Mouse (Mus musculus) kidney, adult 10 weeks (tissue): ENCODE measurements around the gene Lrrd1. TPM values are rescaled to one million over a fixed set of nuclear protein-coding genes. Genes with fewer than 3 reads are reported as not detected.

Experiments
- polyA plus RNA-seq: library from polyadenylated mRNA; stranded (reverse); fragments of 350-450 nt; fragmentation: Illumina TruSeq; extraction: RNeasy Lipid Tissue Mini Kit (QIAGEN cat#74804); gene quantifications from one replicate; pipeline ENCODE4 v1.2.3, GENCODE M21; 2014; ENCODE audit warnings: low read depth, low replicate concordance

The Lrrd1 gene
- not detected for polyA plus RNA-seq

DNA sequence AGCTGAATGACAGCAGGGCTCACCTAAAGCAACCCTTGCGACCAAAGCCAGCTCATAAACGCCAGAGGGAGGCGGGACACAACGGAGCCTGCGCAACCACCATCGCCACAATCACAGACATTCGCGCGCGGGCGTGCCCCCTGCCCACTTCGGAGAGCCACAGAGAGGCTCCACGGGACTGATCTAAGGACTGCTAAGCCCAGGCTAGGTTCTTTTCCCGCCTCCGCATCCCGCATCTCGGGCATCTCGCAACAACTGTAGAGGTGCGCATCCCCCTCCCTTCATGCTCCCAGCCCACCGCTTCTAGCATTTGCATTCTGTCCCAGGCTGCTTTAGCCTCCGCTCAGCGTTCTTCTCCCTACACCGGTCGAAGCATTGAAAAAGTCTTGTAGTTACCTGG is at the start of gene Lrrd1:
Gene Lrrd1, plus strand, starts transcription at position 148 of the 400 bp plus-strand sequence.

DNA sequence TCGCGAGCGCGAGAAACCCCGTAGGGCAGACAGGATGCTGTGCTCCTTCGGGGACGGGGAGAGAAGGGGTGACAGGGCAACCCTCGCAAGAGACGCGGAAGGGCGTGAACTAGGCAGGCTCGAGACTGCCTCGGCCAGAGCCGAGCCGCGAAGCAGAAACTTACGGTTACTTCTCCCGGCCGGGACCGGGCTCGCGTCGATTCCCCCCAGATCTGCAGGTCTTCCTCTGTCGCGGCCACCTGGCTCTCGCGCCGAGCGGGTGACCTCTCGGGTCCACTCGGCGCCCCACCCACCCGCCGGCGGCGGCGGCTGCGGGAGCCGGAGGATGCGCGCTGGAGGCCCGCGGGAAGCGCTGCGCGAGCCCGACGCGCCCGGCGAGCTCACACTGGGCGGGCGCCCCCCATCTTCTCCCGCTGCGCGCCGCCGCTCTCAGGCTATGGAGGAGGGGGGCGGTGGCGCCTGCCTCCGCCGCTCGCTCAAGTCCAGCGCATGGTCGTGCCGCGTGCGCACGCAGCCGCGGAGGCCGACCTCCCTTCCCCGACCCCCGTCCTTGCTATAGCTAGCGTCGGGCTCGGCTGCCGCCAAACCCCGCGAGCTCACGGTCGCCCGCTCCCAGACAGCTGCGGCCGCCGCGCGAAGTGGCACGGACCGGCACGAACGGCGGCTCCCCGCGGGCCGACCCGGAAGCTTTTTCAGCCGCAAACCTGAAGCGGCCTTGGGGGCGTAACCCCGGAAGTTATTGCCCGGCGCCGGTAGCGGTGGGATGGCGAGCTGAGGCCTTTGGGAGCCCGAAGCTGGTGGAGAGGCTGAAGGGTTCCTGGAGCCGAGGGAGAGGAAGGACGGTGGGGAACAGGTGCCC is 42.3 kb upstream of the Lrrd1 start, which contains the start of the genes Ankib1 and Krit1:
Gene Ankib1, minus strand, starts transcription at position 493 of the 859 bp plus-strand sequence.
Gene Krit1, plus strand, starts transcription at position 752 of the 859 bp plus-strand sequence.

DNA sequence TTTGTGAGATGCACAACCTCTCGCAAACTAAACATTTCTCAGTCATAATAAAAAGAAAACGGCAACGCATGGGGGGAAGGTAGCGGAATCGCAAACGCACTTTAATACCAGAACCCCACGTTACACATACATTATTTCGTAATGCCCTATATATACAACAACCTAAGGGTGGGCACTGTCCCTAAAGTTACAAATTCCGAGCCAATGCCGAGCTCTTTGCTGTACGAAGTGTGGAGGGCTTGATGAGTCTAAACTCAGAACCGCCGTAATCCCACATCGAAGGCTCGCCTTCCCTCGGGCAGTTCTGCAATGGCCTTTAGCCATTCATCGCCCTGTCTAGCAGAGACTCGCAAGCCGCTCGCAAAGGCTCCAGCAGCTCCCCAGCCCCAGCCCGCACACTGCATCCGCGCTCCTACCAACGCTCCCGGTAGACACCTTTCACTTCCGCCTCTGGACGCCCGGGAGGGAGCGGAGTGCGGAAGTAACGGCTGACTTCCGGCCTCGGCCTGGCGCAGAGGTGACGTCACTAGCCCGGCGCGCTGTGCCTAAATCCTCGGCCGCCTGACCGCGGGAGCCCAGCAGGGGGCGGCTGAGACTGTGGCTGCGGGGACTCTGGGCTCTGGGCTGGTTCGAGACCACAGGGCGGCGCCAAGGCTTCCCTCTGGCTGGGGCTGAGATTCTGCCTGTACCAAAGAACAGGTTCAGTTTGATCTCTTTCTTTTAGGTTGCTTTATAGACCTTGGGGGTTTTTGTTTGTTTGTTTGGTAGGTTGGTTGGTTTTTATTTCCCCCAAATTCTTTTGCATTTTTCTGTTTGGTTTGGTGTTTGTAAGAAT is 48.7 kb downstream of the Lrrd1 start, which contains the start of gene Mterf1a:
Gene Mterf1a, minus strand, starts transcription at position 475 of the 835 bp plus-strand sequence.

Other genes with a start within 250 kb of the Lrrd1 start
- gene Pex1, start 249.1 kb upstream of the Lrrd1 start, polyA plus RNA-seq = 29.6 TPM
- 14.4 TPM for gene Rbm48, start 248.6 kb upstream of the Lrrd1 start, polyA plus RNA-seq
- gene Tmbim7, start 194.0 kb upstream of the Lrrd1 start, polyA plus RNA-seq = not detected
- gene Gatad1, start 188.0 kb upstream of the Lrrd1 start, polyA plus RNA-seq = 255 TPM
- 127 TPM for gene Ankib1, start 42.2 kb upstream of the Lrrd1 start, polyA plus RNA-seq
- 80.3 TPM for gene Krit1, start 42.0 kb upstream of the Lrrd1 start, polyA plus RNA-seq
- gene Mterf1a, start 48.8 kb downstream of the Lrrd1 start, polyA plus RNA-seq = 12.8 TPM
- gene Akap9, start 82.9 kb downstream of the Lrrd1 start, polyA plus RNA-seq = 48.2 TPM